Mouse (Mus musculus) CD8-positive naive resting alpha-beta T cell, adult 2 months (primary cell): ENCODE data around the gene Dguok.

Experiments used
- DNase-seq, 2 experiments: peaks; one replicate each; pipeline ENCODE4 v3.0.0; 2022; ENCODE audit warnings: low read depth in 2 of 2, low spot score in 2 of 2

The Dguok gene

GRCm38 (mm10) chr6:83506258-83507167, at the start of gene Dguok:
Dguok (minus strand) TSS chr6:83506969.
- peak; percentile 97 for DNase-seq

DNA sequence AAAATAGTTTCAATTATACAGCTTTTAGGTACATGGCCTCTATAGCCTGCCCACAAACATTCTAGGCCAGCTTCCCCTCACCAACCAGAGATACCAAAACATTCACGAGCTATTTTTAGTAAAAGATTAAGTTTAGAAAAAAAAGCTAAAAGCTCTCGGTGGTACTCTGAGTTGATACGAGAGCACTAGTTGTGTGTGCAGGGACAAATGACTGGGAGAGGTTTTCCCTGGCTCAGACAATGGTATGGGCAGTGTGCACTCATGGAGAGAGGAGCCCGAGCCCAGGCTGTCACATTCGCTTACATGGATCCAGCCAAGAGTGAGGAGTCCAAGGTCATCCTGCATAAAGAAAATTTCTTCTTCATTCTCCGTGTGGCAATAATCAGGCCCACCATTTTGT, 49.2 kb upstream of the Dguok start:
- no peak for DNase-seq

DNA sequence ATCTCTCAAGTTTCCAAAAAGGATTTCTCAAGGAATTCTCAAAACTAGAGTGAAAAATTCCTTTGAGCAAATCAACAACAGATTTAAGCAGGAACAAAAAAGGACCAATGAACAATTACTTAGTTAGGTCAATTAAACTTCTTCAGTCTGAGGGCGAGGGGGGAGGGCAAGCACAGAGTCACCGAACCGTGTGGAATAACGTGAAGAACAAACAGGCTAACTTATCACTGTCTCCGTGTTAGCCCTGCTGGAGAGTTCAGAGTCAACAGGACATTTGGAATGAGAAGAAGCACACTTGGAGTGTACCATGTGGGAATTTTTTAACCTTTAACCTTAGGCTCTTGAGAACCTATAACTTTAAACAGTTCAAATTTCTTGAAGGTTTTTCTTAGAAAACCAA, 41.6 kb upstream of the Dguok start:
- no peak for DNase-seq

DNA sequence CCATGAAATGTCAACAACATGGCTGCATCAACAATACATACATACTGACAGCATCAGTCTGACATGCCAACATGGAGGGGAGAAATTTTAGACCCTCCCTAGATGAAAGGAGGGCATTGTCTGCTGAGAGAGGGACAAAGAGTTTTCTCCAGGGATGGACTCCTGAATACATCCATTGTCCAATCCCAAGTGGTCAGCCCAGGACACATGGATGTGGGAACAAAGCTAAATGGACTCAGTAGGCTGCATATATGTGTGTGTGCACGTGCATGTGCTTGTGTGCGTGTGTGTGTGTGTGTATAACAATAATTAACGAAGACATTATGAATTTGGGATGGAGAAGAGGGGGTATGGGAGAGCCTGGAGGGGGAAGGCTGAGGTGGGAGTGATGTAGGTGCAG, 39.0 kb upstream of the Dguok start:
- DNase-seq, result no peak

- DNase-seq, result no peak
Observed at GRCm38 (mm10) chr6:83541756-83542456, 35.1 kb upstream of the Dguok start.

DNA sequence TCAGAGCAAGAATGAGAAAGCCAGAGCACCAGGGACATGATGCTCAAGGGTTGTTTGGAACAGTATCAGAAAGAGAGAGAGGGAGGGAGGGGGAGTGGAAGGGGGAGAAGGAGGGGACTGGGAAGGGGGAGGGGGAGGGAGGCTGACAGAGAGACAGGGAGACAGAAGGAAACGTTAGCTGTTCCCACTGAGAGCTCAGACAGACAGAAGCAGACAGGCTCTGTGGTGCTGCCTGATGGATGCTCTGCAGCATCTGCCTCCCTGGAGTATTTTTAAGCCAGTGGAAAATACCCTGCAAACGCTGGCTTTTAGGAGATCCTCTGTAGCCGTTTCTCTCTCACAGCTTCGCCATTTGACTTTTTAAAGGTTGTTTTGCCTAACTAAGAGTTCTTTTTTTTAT, 33.2 kb upstream of the Dguok start:
- no peak for DNase-seq

- no peak for DNase-seq
Observed at GRCm38 (mm10) chr6:83536795-83537059, 30.0 kb upstream of the Dguok start.

DNA sequence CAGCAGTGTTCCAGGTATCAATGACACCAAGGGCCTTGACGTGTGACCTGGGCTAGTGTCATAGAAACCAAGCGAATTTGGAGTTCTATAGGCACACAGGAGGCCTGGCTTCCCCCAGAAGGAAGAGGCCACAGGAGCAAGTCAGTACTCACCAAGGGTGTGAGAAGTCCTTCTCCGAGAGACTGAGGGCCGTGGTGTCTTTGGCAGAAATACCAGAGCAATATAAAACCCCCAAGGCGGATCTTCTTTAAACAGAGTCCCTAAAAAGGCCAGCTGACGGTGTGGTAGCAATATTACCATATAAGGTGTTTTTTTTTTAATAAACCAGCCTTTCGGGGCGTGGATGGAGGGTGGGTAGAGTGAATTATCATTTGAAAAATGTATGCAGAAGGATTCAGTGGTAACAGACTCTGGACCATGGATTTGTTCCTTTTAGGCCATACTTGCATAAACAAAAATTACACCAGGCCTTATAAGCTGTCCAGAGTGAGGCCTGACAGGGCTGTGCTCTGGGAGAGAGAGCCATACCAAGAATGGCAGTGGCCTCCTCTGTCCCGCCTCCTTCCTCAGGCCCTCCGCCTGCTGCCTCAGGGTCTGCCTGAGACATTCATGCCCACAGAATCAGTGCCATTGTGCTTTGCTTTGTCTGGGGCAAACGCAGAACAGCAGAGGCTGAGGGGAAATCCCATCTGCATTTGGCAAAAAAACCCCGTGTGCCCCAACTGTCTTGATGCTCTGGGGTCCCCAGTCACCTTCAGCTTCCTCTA, 29.4 kb upstream of the Dguok start, which contains the start of gene Actg2:
Gene Actg2, minus strand, starts transcription at position 238 of the 767 bp plus-strand sequence.
- DNase-seq, result no peak

- DNase-seq, result no peak
Observed at GRCm38 (mm10) chr6:83532608-83533007, 25.8 kb upstream of the Dguok start.

DNA sequence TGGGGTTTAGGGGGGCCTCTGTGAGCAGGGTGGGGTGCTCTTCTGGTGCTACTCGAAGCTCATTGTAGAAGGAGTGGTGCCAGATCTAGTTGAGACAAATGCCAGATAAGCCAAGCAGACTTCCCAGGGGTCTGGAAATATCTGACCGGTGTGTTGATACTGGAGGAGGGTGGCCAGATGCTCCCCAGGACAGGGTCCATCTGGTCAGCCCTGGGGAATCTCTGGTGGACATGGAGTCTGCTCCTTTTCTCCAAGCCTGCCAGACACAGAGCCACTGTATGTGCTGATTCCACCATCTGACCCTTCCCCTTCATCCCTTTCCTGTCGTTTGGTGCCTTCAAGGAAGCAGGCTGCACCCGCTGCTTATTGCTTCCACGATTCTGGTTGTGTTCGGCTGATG, 16.4 kb upstream of the Dguok start:
- DNase-seq, result no peak

DNA sequence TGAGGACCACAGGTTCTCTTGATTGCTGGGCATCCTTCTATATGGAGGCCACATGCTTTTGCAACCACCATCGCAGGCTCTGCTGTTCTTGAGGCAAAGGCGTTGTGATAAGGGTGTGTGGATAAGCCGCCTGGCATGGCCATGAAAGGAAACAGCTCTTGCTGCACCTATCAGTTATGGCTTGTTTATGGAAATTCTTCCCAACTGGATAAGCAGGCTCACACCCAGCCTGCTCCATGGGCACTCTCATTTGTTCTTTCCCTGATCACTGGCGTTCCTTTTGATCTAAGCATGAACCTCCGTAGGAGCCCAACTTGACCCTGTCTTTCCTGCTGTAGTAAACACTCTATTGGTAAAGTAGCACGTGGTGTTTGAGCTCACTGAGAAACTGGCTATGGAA, 15.0 kb upstream of the Dguok start:
- DNase-seq, result no peak

DNA sequence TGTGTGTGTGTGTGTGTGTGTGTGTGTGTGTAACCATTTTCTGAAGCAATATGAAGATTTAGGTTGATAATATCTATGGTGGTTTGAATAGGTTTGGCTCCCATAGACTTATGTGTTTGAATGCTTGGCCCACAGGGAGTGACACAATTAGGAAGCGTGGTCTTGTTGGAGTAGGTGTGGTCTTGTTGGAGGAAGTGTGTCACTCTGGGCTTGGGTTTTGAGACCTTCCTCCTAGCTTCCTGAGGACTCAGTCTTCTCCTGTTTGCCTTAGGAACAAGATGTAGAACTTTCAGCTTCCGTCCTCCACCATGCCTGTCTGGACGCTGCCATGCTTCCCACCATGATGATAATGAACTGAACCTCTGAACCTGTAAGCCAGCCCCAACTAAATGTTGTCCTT, 11.9 kb upstream of the Dguok start:
- no peak for DNase-seq

DNA sequence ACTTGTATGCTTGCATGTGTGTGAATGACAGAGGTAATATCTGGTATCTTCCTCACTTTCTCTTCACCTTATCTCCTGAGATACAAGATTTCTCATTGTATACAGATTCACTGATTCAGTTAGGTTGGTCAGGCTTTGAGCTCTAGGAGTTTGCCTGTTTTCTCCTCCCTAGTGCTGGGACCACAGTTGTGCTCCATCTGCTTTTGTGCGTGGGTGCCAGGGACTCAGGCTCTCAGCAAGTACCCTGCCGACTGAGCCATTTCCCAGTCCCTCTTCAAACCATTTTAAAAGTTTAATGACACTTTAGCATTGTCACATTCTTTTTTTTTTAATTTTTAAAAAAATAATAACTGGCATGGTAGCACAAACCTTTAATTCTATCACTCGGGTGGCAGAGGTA, 8.4 kb upstream of the Dguok start:
- DNase-seq, result no peak

GRCm38 (mm10) chr6:83512495-83512894, 5.7 kb upstream of the Dguok start:
- DNase-seq, result peak; percentile 65 to 79

- no peak for DNase-seq
Observed at GRCm38 (mm10) chr6:83510210-83510609, 3.4 kb upstream of the Dguok start.

DNA sequence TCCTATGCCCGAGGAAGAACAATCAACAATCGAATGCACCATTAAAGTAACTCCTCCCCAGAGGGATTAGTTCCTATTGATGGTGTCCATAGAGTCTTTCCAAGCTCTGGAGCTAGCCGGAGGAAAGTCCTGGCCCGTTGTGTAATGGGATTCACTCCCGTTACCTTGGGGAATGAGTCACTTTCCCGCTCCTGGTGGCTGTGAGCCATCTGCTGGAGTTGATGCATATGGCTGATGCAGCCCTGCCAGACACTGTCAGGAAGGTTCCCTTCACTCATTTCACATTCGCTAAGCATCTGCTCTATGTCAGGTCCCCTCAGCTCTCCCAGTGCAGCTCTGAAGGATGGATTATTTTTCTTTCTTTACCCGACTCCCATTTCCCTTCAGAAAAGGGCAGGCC, 2.7 kb upstream of the Dguok start:
- DNase-seq, result no peak

- no peak for DNase-seq
Observed at GRCm38 (mm10) chr6:83507168-83507546, 388 bp upstream of the Dguok start.

DNA sequence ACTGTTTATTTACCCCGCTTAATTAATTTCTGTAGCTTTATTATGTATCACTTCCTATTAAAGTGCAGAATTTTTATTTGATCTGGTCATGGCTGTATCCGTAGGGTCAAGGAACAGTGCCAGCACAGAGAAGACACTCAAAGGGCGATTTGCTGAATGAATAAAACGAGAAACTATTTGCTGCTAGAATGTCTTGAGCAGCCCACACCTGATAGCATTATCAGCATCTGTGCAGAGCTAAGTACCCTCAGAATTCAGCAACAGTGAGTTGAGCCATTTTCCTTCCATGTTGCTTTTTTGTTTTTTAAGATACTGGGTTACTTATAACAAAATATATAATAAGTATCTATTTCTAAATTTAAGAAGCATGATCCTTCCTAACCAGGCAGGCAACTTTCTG, 1.2 kb downstream of the Dguok start:
- DNase-seq, result no peak

DNA sequence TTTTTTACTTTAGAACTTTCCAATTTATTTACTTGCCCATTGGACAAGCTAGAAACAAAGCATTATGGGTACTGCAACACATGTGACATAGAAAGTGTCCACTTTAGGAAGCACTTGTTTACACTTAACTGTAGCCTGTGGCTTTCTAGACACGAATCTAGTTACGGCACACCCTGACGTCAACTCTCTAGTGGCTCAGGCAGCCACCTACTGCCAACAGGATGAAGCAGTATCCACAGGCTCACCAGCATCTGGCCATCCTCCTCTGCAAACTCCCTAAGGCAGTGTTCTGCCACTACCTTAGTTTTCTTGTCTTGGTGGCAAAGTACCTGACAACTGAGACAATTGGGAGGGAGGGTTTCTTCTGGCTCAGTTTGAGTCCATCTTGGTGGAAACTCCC, 3.4 kb downstream of the Dguok start:
- DNase-seq, result no peak

GRCm38 (mm10) chr6:83502656-83503055, 4.1 kb downstream of the Dguok start:
- DNase-seq, result no peak

DNA sequence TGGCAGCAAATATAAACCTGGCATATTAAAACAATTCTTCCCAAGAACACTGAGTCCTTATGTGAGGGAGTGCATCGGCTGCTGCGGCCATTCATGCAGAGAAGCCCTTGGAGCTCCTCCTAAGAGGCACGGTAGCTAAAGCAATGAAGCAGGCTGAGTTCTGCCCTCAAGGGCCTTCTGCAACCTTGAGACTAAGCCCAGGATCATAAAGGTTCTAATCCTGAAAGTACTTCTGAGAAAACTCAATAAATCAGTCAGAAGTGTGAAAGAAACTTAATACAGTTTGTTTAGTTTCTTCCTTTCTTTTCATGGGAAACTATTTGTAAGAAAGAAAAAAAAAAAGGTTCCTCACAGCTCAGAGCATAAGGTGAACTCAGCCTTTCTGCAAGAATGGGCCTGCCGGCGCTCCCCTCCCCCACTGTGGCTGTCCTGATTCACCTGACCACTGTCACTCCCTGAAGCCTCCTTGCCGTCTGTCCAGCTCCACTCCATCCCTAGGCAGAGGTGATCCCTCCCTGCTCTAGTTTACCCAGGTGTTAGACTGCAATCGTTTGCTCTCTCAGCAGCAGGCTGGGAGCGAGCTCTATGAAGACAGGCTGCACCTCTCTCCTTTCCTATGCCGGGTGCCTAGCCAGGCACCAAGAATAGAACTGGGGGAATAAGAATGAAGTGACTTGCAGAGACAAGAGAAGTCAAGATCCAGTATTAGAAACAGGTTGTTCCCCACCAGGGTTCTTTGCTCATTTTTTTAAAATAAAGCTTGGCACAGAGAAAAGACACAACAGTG, 5.1 kb downstream of the Dguok start:
- no peak for DNase-seq
